Mouse (Mus musculus) neural tube, embryonic 13.5 days (tissue): Measurements from ENCODE around the gene Aldh3b3. TPM values are rescaled to one million over a fixed set of nuclear protein-coding genes. Genes with fewer than 3 reads are reported as not detected.

Experiments used
- ATAC-seq: fragments of 200-750 bp; cut with Nextera tagmentation; 2 replicates; pipeline ENCODE4 v1.8.0; 2017; ENCODE audit warnings: low read depth, mild to moderate bottlenecking, moderate TSS enrichment, moderate library complexity
- H3K27ac ChIP-seq: fragments of 300-500 bp; sonication (generic); replicated peaks from 2 replicates; pipeline ENCODE4 v1.5.1; 2015; ENCODE audit warnings: moderate library complexity, mild to moderate bottlenecking, inconsistent platforms
- H3K27me3 ChIP-seq: fragments of 300-500 bp; sonication (generic); 2 replicates; pipeline ENCODE4 v1.6.1; 2015; ENCODE audit warnings: mild to moderate bottlenecking, inconsistent platforms
- H3K36me3 ChIP-seq: fragments of 300-500 bp; sonication (generic); 2 replicates; pipeline ENCODE4 v1.6.1; 2015; ENCODE audit warnings: mild to moderate bottlenecking, inconsistent platforms
- H3K4me1 ChIP-seq: fragments of 300-500 bp; sonication (generic); replicated peaks from 2 replicates; pipeline ENCODE4 v1.6.1; 2015; ENCODE audit warnings: inconsistent platforms
- H3K4me2 ChIP-seq: fragments of 300-500 bp; sonication (generic); 2 replicates; pipeline ENCODE4 v1.6.1; 2015; ENCODE audit warnings: inconsistent platforms, mild to moderate bottlenecking, moderate library complexity
- H3K4me3 ChIP-seq: fragments of 300-500 bp; sonication (generic); 2 replicates; pipeline ENCODE4 v1.5.1; 2015; ENCODE audit warnings: mild to moderate bottlenecking, inconsistent platforms
- H3K9ac ChIP-seq: fragments of 300-500 bp; sonication (generic); 2 replicates; pipeline ENCODE4 v1.6.1; 2015; ENCODE audit warnings: moderate library complexity, mild to moderate bottlenecking, inconsistent platforms
- H3K9me3 ChIP-seq: fragments of 300-500 bp; sonication (generic); 2 replicates; pipeline ENCODE4 v1.6.1; 2016; ENCODE audit warnings: inconsistent platforms
- WGBS: fragments of 180-500 bp; shearing (Covaris S2); methylation state at CpG from one replicate; pipeline ENCODE4 v1.1.7; 2015; 5-methylcytosine and 5-hydroxymethylcytosine counted together
- polyA plus RNA-seq: library from polyadenylated mRNA; unstranded; fragments of >200 nt; fragmentation: Nextera tagmentation; extraction: Ambion mirVana; gene quantifications from 2 replicates; pipeline ENCODE4 v1.2.1, GENCODE M21; 2015

Gene Aldh3b3
- polyA plus RNA-seq, 1 experiment from 2014 or later, result not detected

GRCm38 (mm10) chr19:3926279-3926678 lies 32.2 kb upstream of the Aldh3b3 start:
- no peak overlapping the region for H3K4me2 ChIP-seq
- no peaks in the 10 kb centered on the region for H3K27me3 ChIP-seq
- ATAC-seq, result no peak
- 64% methylated on average over 3 of the region's 3 CpGs for WGBS
- H3K9me3 ChIP-seq, result no peaks in the 10 kb centered on the region
- peaks cover 26% of the 10 kb centered on the region for H3K4me1 ChIP-seq
- H3K4me3 ChIP-seq, result no peak overlapping the region
- H3K36me3 ChIP-seq, result no peaks in the 10 kb centered on the region
- no peak overlapping the region for H3K27ac ChIP-seq
- H3K9ac ChIP-seq, result no peak overlapping the region

DNA sequence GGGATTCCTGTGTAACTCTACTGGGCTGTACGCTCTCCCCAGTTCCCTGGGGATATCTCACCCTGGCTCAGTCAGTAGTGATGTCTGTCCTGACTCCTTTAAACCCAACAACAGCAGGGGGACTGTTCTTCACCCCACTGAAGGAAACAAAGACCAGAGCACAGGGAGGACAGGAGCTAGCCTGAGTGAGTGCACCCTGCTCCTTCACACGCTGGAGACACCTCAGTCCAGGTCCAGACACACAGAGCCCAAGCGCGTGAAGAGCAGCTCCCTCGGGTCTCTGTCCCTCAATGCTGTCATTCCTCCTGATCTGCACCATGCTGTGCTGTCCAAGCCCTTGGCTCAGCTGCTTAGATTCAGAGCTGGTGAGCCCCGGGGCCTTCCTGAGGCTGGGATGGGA lies 31.8 kb upstream of the Aldh3b3 start:
- WGBS, result 63% methylated on average over 6 of the region's 6 CpGs
- no peak overlapping the region for H3K9ac ChIP-seq
- H3K9me3 ChIP-seq, result no peaks in the 10 kb centered on the region
- H3K4me2 ChIP-seq, result no peak overlapping the region
- ATAC-seq, result no peak
- no peak overlapping the region for H3K27ac ChIP-seq
- H3K36me3 ChIP-seq, result no peaks in the 10 kb centered on the region
- peaks cover 26% of the 10 kb centered on the region for H3K4me1 ChIP-seq
- H3K27me3 ChIP-seq, result no peaks in the 10 kb centered on the region
- no peak overlapping the region for H3K4me3 ChIP-seq

DNA sequence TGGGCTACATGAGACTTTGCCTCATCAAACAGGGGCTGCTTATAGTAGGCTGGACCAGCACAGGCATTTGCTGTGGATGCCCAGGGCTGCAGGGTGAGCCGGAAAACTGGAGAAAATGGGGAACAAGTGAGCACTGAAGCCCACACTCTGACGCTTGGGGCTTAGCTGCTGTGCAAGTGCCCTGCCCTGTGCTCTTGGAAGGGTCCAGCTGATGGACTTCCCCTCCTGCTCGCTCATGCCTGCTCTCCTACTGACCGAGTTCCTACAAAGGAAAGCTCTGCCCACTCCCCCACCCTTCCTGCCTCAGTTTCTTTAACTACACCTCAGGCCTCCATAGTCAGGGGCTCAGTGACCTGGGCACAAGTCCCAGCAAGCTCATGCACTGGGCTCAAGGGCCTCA lies 30.5 kb upstream of the Aldh3b3 start:
- Histone ChIP-seq H3K9ac (no peak overlapping the region), H3K27ac (no peak overlapping the region), H3K4me2 (no peak overlapping the region), H3K27me3 (no peaks in the 10 kb centered on the region), H3K36me3 (no peaks in the 10 kb centered on the region), H3K4me3 (no peak overlapping the region), H3K9me3 (no peaks in the 10 kb centered on the region), H3K4me1 (peaks cover 26% of the 10 kb centered on the region)
- no peak for ATAC-seq
- WGBS, result 83% methylated on average over 4 of the region's 4 CpGs

DNA sequence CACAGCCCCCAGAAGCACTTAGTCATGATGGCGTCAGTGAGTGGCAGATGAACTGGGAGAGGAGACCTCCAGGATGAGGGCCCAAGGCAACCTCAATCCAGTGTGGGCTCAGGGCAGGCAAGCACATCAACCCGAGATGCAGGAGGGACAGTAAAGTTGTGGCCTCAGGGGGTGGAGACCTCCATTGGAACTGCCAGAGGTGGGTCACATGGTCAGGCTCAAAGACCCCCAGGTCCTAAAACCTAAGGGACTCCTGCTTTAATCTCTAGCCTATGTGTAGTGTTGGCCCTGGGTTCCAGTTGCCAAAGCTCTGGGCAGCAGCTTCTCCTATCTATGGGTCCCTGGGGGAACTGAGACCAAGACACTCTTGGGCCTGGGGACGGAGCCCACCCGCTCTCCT lies 29.7 kb upstream of the Aldh3b3 start:
- Histone ChIP-seq H3K9ac (no peak overlapping the region), H3K4me1 (peaks cover 26% of the 10 kb centered on the region), H3K27me3 (no peaks in the 10 kb centered on the region), H3K9me3 (no peaks in the 10 kb centered on the region), H3K27ac (peak overlapping the region; percentile 68), H3K36me3 (no peaks in the 10 kb centered on the region), H3K4me2 (no peak overlapping the region), H3K4me3 (no peak overlapping the region)
- 70% methylated on average over 4 of the region's 4 CpGs for WGBS
- ATAC-seq, result no peak

DNA sequence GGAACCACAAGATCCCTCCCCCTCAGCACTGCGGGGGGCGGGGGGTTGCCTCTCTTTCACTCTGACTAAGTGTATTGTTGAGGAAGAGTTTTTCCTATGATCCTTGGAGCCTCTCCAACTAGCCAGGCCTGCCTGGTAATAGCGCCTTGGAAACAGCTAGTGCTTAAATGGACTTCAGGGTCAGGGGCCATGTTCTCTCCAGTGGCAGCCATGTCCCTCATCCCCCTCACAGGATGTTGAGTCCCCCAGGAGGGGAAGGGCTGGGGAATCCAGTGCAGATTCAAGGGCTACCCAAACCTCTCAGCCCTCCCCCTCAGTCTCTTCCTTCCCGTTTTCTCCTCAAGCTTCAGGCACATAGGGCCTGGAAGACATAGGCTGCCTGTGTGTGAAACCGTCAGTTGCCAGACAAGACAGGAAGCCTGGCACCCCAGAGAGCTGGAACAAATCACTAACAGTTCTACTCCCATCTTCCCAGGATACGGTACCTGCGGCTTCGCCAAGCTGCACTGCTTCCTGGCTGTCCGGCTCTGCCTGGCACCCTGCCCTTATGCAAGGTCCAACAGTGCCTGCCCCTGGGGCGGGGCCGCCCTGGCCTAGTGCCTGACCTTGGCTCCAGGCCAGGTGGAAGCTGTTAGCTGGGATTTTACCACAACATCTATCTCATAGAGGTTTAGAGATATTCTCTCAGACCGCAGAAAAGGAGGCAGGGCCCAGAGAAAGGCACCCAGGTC lies 29.1 kb upstream of the Aldh3b3 start, which contains the start of gene Aldh3b1:
Aldh3b1 (minus strand) TSS at position 598 of the 731 bp plus-strand sequence.
- Histone ChIP-seq H3K27me3 (no peaks in the 10 kb centered on the region), H3K4me2 (no peak within 1 kb of the TSS), H3K4me1 (peaks cover 26% of the 10 kb centered on the region), H3K9ac (no peak within 1 kb of the TSS), H3K27ac (peak within 1 kb of the TSS; percentile 68), H3K9me3 (no peaks in the 10 kb centered on the region), H3K36me3 (no peaks in the 10 kb centered on the region), H3K4me3 (no peak within 1 kb of the TSS)
- ATAC-seq, result peak; percentile 64
- 53% methylated on average over 12 of the region's 12 CpGs for WGBS

- Histone ChIP-seq H3K9ac (no peak overlapping the region), H3K36me3 (no peaks in the 10 kb centered on the region), H3K4me2 (no peak overlapping the region), H3K27ac (peak overlapping the region; percentile 68), H3K4me3 (no peak overlapping the region), H3K27me3 (peaks cover 6% of the 10 kb centered on the region), H3K4me1 (peaks cover 31% of the 10 kb centered on the region), H3K9me3 (no peaks in the 10 kb centered on the region)
- peak; percentile 12; the same call in 1 of the 2 replicates for ATAC-seq
- 75% methylated on average over 21 of the region's 21 CpGs for WGBS
Measured at GRCm38 (mm10) chr19:3930262-3931057, 28.0 kb upstream of the Aldh3b3 start.

DNA sequence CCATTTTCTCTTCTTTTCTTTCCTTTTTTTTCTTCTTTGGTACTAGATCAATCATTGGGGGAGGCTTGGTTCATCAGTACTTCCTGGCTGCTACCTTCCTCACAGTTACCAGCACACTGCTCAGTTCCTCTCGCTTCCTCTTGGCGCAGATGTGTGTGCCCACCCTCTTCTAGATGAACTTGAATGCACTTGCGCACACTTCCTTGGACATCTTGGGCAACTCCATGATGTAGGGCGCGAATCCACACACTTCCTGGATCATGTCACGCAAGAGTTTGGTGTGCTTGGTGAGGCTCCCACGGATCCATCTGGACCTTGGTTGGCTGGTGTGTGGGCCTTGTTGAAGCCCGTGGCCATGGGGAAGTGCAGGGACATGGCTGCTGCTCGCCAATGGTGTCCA lies 26.7 kb upstream of the Aldh3b3 start:
- WGBS, result 90% methylated on average over 9 of the region's 9 CpGs
- no peak overlapping the region for H3K9ac ChIP-seq
- no peak overlapping the region for H3K27ac ChIP-seq
- H3K9me3 ChIP-seq, result no peaks in the 10 kb centered on the region
- H3K36me3 ChIP-seq, result no peaks in the 10 kb centered on the region
- no peak overlapping the region for H3K4me2 ChIP-seq
- no peak for ATAC-seq
- H3K4me3 ChIP-seq, result no peak overlapping the region
- H3K4me1 ChIP-seq, result peaks cover 42% of the 10 kb centered on the region
- H3K27me3 ChIP-seq, result peaks cover 19% of the 10 kb centered on the region

- 8% methylated on average over 42 of the region's 42 CpGs for WGBS
- Histone ChIP-seq H3K9me3 (no peaks in the 10 kb centered on the region), H3K4me2 (peak within 1 kb of the TSS; percentile 75), H3K4me1 (peaks cover 25% of the 10 kb centered on the region), H3K9ac (peak within 1 kb of the TSS; percentile 67), H3K36me3 (no peaks in the 10 kb centered on the region), H3K4me3 (peak within 1 kb of the TSS; percentile 41), H3K27ac (no peak within 1 kb of the TSS), H3K27me3 (peaks cover 29% of the 10 kb centered on the region)
- ATAC-seq, result peak; percentile 72
Measured at GRCm38 (mm10) chr19:3935032-3935895, 23.2 kb upstream of the Aldh3b3 start, which contains the start of gene Unc93b1. Gene Unc93b1 (plus strand): TSS chr19:3935186.

- ATAC-seq, result peak; percentile 37; the same call in 1 of the 2 replicates
- no peaks in the 10 kb centered on the region for H3K9me3 ChIP-seq
- H3K9ac ChIP-seq, result peak overlapping the region; percentile 67
- H3K4me2 ChIP-seq, result peak overlapping the region; percentile 75
- WGBS, result 9% methylated on average over 22 of the region's 22 CpGs
- H3K4me1 ChIP-seq, result peaks cover 16% of the 10 kb centered on the region
- H3K4me3 ChIP-seq, result peak overlapping the region; percentile 41
- H3K36me3 ChIP-seq, result no peaks in the 10 kb centered on the region
- no peak overlapping the region for H3K27ac ChIP-seq
- H3K27me3 ChIP-seq, result peaks cover 29% of the 10 kb centered on the region
Measured at GRCm38 (mm10) chr19:3935896-3936850, 22.3 kb upstream of the Aldh3b3 start.

- 82% methylated on average over 7 of the region's 7 CpGs for WGBS
- Histone ChIP-seq H3K9ac (no peak overlapping the region), H3K27ac (no peak overlapping the region), H3K36me3 (no peaks in the 10 kb centered on the region), H3K4me3 (no peak overlapping the region), H3K9me3 (no peaks in the 10 kb centered on the region), H3K4me1 (no peaks in the 10 kb centered on the region; the same call in 1 of the 2 replicates), H3K27me3 (peaks cover 17% of the 10 kb centered on the region), H3K4me2 (no peak overlapping the region)
- no peak for ATAC-seq
Measured at GRCm38 (mm10) chr19:3942315-3942714, 16.1 kb upstream of the Aldh3b3 start.
